Mouse (Mus musculus) kidney, embryonic 16.5 days (tissue): ENCODE measurements around the gene Gm42372. TPM values are rescaled to one million over a fixed set of nuclear protein-coding genes. Genes with fewer than 3 reads are reported as not detected.

Experiments
- ATAC-seq: fragments of 200-750 bp; cut with Nextera tagmentation; 2 replicates; pipeline ENCODE4 v1.8.0; 2017; ENCODE audit warnings: moderate TSS enrichment; ENCODE audit not compliant: low FRiP score, low TSS enrichment
- H3K27ac ChIP-seq: fragments of 300-500 bp; sonication (generic); 2 replicates; pipeline ENCODE4 v1.5.1; 2014; ENCODE audit warnings: low read length
- H3K27me3 ChIP-seq: fragments of 300-500 bp; sonication (generic); 2 replicates; pipeline ENCODE4 v1.6.1; 2014; ENCODE audit warnings: low read length, control low read depth, mixed read lengths; ENCODE audit not compliant: insufficient read depth
- H3K36me3 ChIP-seq: fragments of 300-500 bp; sonication (generic); 2 replicates; pipeline ENCODE4 v1.6.1; 2014; ENCODE audit warnings: low read length, control low read depth, mixed read lengths; ENCODE audit not compliant: insufficient read depth
- H3K4me1 ChIP-seq: fragments of 300-500 bp; sonication (generic); 2 replicates; pipeline ENCODE4 v1.6.1; 2014; ENCODE audit warnings: low read length, control low read depth, mixed read lengths; ENCODE audit not compliant: insufficient read depth
- H3K4me2 ChIP-seq: fragments of 300-500 bp; sonication (generic); replicated peaks from 2 replicates; pipeline ENCODE4 v1.6.1; 2014; ENCODE audit warnings: low read depth, low read length
- H3K4me3 ChIP-seq: fragments of 300-500 bp; sonication (generic); 2 replicates; pipeline ENCODE4 v1.5.1; 2014; ENCODE audit warnings: mild to moderate bottlenecking, low read length
- H3K9ac ChIP-seq: fragments of 300-500 bp; sonication (generic); replicated peaks from 2 replicates; pipeline ENCODE4 v1.6.1; 2014; ENCODE audit warnings: low read length
- H3K9me3 ChIP-seq: fragments of 300-500 bp; sonication (generic); 2 replicates; pipeline ENCODE4 v1.6.1; 2016; ENCODE audit warnings: low read length, control low read depth
- WGBS: fragments of 180-500 bp; shearing (Covaris S2); extraction: QIAGEN DNeasy Blood & Tissue Kit; methylation state at CpG from one replicate; pipeline ENCODE4 v1.1.7; 2014; 5-methylcytosine and 5-hydroxymethylcytosine counted together
- polyA plus RNA-seq: library from polyadenylated mRNA; unstranded; fragments of >200 nt; fragmentation: Nextera tagmentation; extraction: Ambion mirVana; gene quantifications from 2 replicates; pipeline ENCODE4 v1.2.1, GENCODE M21; 2015

Gm42372 gene
- polyA plus RNA-seq, 1 experiment from 2014 or later, result 0.20 TPM

GRCm38 (mm10) chr7:17002375-17003195 lies 19.7 kb downstream of the Gm42372 start:
- Histone ChIP-seq H3K9ac (no peak overlapping the region), H3K4me3 (no peak overlapping the region), H3K9me3 (no peaks in the 10 kb centered on the region), H3K27ac (peak overlapping the region; percentile 35), H3K27me3 (no peaks in the 10 kb centered on the region), H3K4me1 (no peaks in the 10 kb centered on the region), H3K4me2 (no peak overlapping the region), H3K36me3 (peaks cover 56% of the 10 kb centered on the region)
- WGBS, result 11% methylated on average over 7 of the region's 7 CpGs
- ATAC-seq, result peak; percentile 56

- H3K4me2 ChIP-seq, result no peak overlapping the region
- H3K27me3 ChIP-seq, result no peaks in the 10 kb centered on the region
- no peak overlapping the region for H3K9ac ChIP-seq
- H3K36me3 ChIP-seq, result peaks cover 58% of the 10 kb centered on the region
- no peaks in the 10 kb centered on the region for H3K9me3 ChIP-seq
- peak overlapping the region; percentile 35; the same call in 1 of the 2 replicates for H3K27ac ChIP-seq
- H3K4me3 ChIP-seq, result no peak overlapping the region
- no peak; the same call in 1 of the 2 replicates for ATAC-seq
- no peaks in the 10 kb centered on the region for H3K4me1 ChIP-seq
- 63% methylated on average over 7 of the region's 7 CpGs for WGBS
These were observed 20.5 kb downstream of the Gm42372 start for GRCm38 (mm10) chr7:17003230-17003960.

GRCm38 (mm10) chr7:17004716-17005115 lies 21.8 kb downstream of the Gm42372 start:
- peaks cover 67% of the 10 kb centered on the region for H3K36me3 ChIP-seq
- no peak overlapping the region for H3K4me3 ChIP-seq
- no peak overlapping the region for H3K4me2 ChIP-seq
- no peak for ATAC-seq
- H3K27ac ChIP-seq, result no peak overlapping the region
- no peaks in the 10 kb centered on the region for H3K27me3 ChIP-seq
- H3K4me1 ChIP-seq, result no peaks in the 10 kb centered on the region
- H3K9ac ChIP-seq, result no peak overlapping the region
- 81% methylated on average over 7 of the region's 7 CpGs for WGBS
- H3K9me3 ChIP-seq, result no peaks in the 10 kb centered on the region

GRCm38 (mm10) chr7:17007300-17007699 lies 24.4 kb downstream of the Gm42372 start:
- Histone ChIP-seq H3K4me1 (no peaks in the 10 kb centered on the region), H3K9me3 (no peaks in the 10 kb centered on the region), H3K4me3 (no peak overlapping the region), H3K27me3 (no peaks in the 10 kb centered on the region), H3K4me2 (no peak overlapping the region), H3K27ac (no peak overlapping the region), H3K9ac (no peak overlapping the region), H3K36me3 (peaks cover 76% of the 10 kb centered on the region)
- 0 out of 2 replicates have a peak, but pooled peaks have one; percentile 40 for ATAC-seq
- WGBS, result 79% methylated on average over 4 of the region's 4 CpGs

- Histone ChIP-seq H3K9me3 (no peaks in the 10 kb centered on the region), H3K4me3 (no peak overlapping the region), H3K4me2 (no peak overlapping the region), H3K36me3 (peaks cover 91% of the 10 kb centered on the region), H3K27me3 (no peaks in the 10 kb centered on the region), H3K4me1 (no peaks in the 10 kb centered on the region), H3K27ac (no peak overlapping the region), H3K9ac (no peak overlapping the region)
- no peak for ATAC-seq
- WGBS, result 92% methylated on average over 16 of the region's 16 CpGs
These were observed 26.6 kb downstream of the Gm42372 start for GRCm38 (mm10) chr7:17009326-17010009.

- no peak overlapping the region for H3K4me3 ChIP-seq
- WGBS, result 88% methylated on average over 5 of the region's 5 CpGs
- no peaks in the 10 kb centered on the region for H3K27me3 ChIP-seq
- no peak overlapping the region for H3K4me2 ChIP-seq
- no peak overlapping the region for H3K27ac ChIP-seq
- H3K9me3 ChIP-seq, result no peaks in the 10 kb centered on the region
- no peak for ATAC-seq
- peaks cover 93% of the 10 kb centered on the region for H3K36me3 ChIP-seq
- no peaks in the 10 kb centered on the region for H3K4me1 ChIP-seq
- no peak overlapping the region for H3K9ac ChIP-seq
These were observed 27.1 kb downstream of the Gm42372 start for GRCm38 (mm10) chr7:17010010-17010347.

GRCm38 (mm10) chr7:17011909-17012590 lies 29.2 kb downstream of the Gm42372 start:
- WGBS, result 94% methylated on average over 7 of the region's 7 CpGs
- ATAC-seq, result no peak
- H3K4me1 ChIP-seq, result no peaks in the 10 kb centered on the region

GRCm38 (mm10) chr7:17015381-17015780 lies 32.5 kb downstream of the Gm42372 start:
- 80% methylated on average over 6 of the region's 6 CpGs for WGBS
- no peaks in the 10 kb centered on the region for H3K27me3 ChIP-seq
- H3K4me1 ChIP-seq, result no peaks in the 10 kb centered on the region
- peaks cover 74% of the 10 kb centered on the region for H3K36me3 ChIP-seq
- no peak overlapping the region for H3K27ac ChIP-seq
- H3K9ac ChIP-seq, result no peak overlapping the region
- H3K4me3 ChIP-seq, result no peak overlapping the region
- H3K4me2 ChIP-seq, result no peak overlapping the region
- no peaks in the 10 kb centered on the region for H3K9me3 ChIP-seq
- no peak for ATAC-seq

More at GRCm38 (mm10) chr7:17011909-17012590, 29.2 kb downstream of the Gm42372 start:
- Histone ChIP-seq H3K9ac (no peak overlapping the region), H3K4me2 (no peak overlapping the region), H3K27me3 (no peaks in the 10 kb centered on the region), H3K9me3 (no peaks in the 10 kb centered on the region), H3K36me3 (peaks cover 94% of the 10 kb centered on the region), H3K4me3 (no peak overlapping the region), H3K27ac (no peak overlapping the region)

GRCm38 (mm10) chr7:17017036-17017435 lies 34.1 kb downstream of the Gm42372 start:
- Histone ChIP-seq H3K27me3 (no peaks in the 10 kb centered on the region), H3K4me3 (no peak overlapping the region), H3K27ac (no peak overlapping the region), H3K9me3 (no peaks in the 10 kb centered on the region), H3K4me2 (no peak overlapping the region), H3K9ac (no peak overlapping the region), H3K36me3 (peaks cover 77% of the 10 kb centered on the region), H3K4me1 (no peaks in the 10 kb centered on the region)
- ATAC-seq, result peak; percentile 63
- WGBS, result 84% methylated on average over 1 of the region's 1 CpGs
